Comparison of ENCODE assay signal across 20 mouse cellular contexts in the genomic region with DNA sequence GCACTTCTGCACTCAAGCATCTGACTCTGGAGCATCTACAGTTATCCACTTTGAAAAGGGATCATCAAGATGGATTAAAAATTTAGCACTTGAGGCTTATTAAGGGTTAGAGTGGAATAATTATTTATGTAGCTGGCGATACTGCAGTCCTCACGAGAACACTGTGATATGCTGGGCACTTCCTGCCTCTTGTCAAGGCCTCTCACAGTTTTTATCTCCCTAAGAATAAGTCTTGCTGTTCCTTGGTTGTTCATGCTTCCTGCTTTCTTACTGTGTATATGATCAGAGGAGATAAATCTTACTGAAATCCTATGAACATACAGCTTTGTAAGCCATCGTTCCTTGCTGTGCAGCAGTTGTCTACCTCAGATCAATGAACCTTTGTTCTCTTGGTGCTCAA.
DNase-seq lines count a peak whose midpoint lies in the region; ATAC-seq and TF ChIP-seq lines count a peak whose summit lies in the region.
"Had no signal": no experiment of that assay in that cellular context is flagged by ENCODE, and none has a peak within 500 bp of the region (broad histone marks: within the 10 kb centered on the region; RNA-seq: fewer than 3 reads in every experiment).

No protein-coding gene starts in this region.

- peaks cover 50% of the 10 kb centered on the region for H3K36me3 ChIP-seq in heart, adult 2 months (ENCODE audit: control insufficient read depth, insufficient read depth, low read length)
- H3K36me3 ChIP-seq in liver, postnatal 0 days (replicated peaks; ENCODE audit: insufficient read depth, low read length): no peaks in the 10 kb centered on the region
- no peaks in the 10 kb centered on the region for H3K36me3 ChIP-seq in liver, embryonic 11.5 days (ENCODE audit: control insufficient read depth, insufficient read depth, low read length)
- H3K36me3 ChIP-seq in neural tube, embryonic 15.5 days: no peaks in the 10 kb centered on the region
- H3K36me3 ChIP-seq: embryonic facial prominence, embryonic 10.5 days; heart, embryonic 10.5 days; kidney, embryonic 15.5 days; limb, embryonic 10.5 days had no signal

- no peak for TF ChIP-seq POLR2A in heart, adult 2 months (IDR thresholded peaks at IDR 0.05; ENCODE audit: insufficient read depth, low read depth, low read length)
- no peak for TF ChIP-seq POLR2A in bone marrow macrophage, adult 2 months (IDR thresholded peaks at IDR 0.05; ENCODE audit: borderline replicate concordance, low read depth, low read length)

- peaks cover 2% of the 10 kb centered on the region; the same call in 1 of the 2 replicates for H3K79me2 ChIP-seq in heart, adult 2 months (replicated peaks; ENCODE audit: control insufficient read depth, insufficient read depth, low read length)

- no peaks in the 10 kb centered on the region for H3K27me3 ChIP-seq in heart, adult 2 months (ENCODE audit: control insufficient read depth, insufficient read depth, low read length)
- H3K27me3 ChIP-seq in liver, postnatal 0 days (ENCODE audit: insufficient read depth, low read length): no peaks in the 10 kb centered on the region
- H3K27me3 ChIP-seq in liver, embryonic 11.5 days (replicated peaks; ENCODE audit: control insufficient read depth, insufficient read depth, low read length): no peaks in the 10 kb centered on the region
- no peaks in the 10 kb centered on the region for H3K27me3 ChIP-seq in neural tube, embryonic 15.5 days (replicated peaks)
- H3K27me3 ChIP-seq: kidney, embryonic 15.5 days; liver, embryonic 12.5 days had no signal

- no peak for ATAC-seq in liver, postnatal 0 days
- no peak for ATAC-seq in liver, embryonic 11.5 days (replicated peaks; ENCODE audit: low FRiP score)
- 0 out of 2 replicates have a peak, but pooled peaks have one; percentile 23 for ATAC-seq in megakaryocyte-erythroid progenitor cell, adult 5-6 weeks (replicated peaks; ENCODE audit: low FRiP score, low TSS enrichment, poor library complexity, severe bottlenecking)
- no peak for ATAC-seq in neural tube, embryonic 15.5 days (ENCODE audit: low FRiP score)
- ATAC-seq: forebrain, embryonic 16.5 days; liver, embryonic 12.5 days had no signal

- TF ChIP-seq CTCF in heart, adult 2 months (IDR thresholded peaks at IDR 0.05): no peak
- no peak for TF ChIP-seq CTCF in liver, postnatal 0 days (IDR thresholded peaks at IDR 0.05; ENCODE audit: low read depth)
- TF ChIP-seq CTCF in bone marrow macrophage, adult 2 months (IDR thresholded peaks at IDR 0.05; ENCODE audit: low read depth, low read length): no peak

- H3K9ac ChIP-seq in heart, adult 2 months (ENCODE audit: low read depth, low read length): no peak overlapping the region
- H3K9ac ChIP-seq in liver, postnatal 0 days (replicated peaks): no peak overlapping the region; the same call in 1 of the 2 replicates
- H3K9ac ChIP-seq in liver, embryonic 11.5 days (ENCODE audit: low read depth, low read length): no peak overlapping the region
- no peak overlapping the region for H3K9ac ChIP-seq in neural tube, embryonic 15.5 days (replicated peaks)
- H3K9ac ChIP-seq: kidney, embryonic 15.5 days; liver, embryonic 12.5 days had no signal

- peaks cover 21% of the 10 kb centered on the region for H3K4me1 ChIP-seq in heart, adult 2 months (ENCODE audit: control insufficient read depth, insufficient read depth, low read length)
- H3K4me1 ChIP-seq in liver, postnatal 0 days (ENCODE audit: insufficient read depth): peaks cover 13% of the 10 kb centered on the region
- H3K4me1 ChIP-seq in liver, embryonic 11.5 days (replicated peaks; ENCODE audit: control insufficient read depth, insufficient read depth, low read length): peaks cover 15% of the 10 kb centered on the region
- peaks cover 26% of the 10 kb centered on the region for H3K4me1 ChIP-seq in bone marrow macrophage, adult 2 months (ENCODE audit: control insufficient read depth, insufficient read depth, low read length)
- peaks cover 15% of the 10 kb centered on the region for H3K4me1 ChIP-seq in neural tube, embryonic 15.5 days

- no peak for TF ChIP-seq EP300 in heart, adult 2 months (IDR thresholded peaks at IDR 0.05; ENCODE audit: insufficient read depth, low read depth, low read length)
- no peak for TF ChIP-seq EP300 in liver, postnatal 0 days (IDR thresholded peaks at IDR 0.05; ENCODE audit: low read depth)

- no peaks in the 10 kb centered on the region for H3K9me3 ChIP-seq in liver, postnatal 0 days (ENCODE audit: low read length)
- H3K9me3 ChIP-seq in liver, embryonic 11.5 days (ENCODE audit: control insufficient read depth, low read length): no peaks in the 10 kb centered on the region
- H3K9me3 ChIP-seq in neural tube, embryonic 15.5 days (replicated peaks): no peaks in the 10 kb centered on the region
- H3K9me3 ChIP-seq: embryonic facial prominence, embryonic 10.5 days; heart, embryonic 10.5 days; kidney, embryonic 15.5 days; limb, embryonic 10.5 days; liver, embryonic 12.5 days had no signal

- no peak overlapping the region for H3K4me3 ChIP-seq in heart, adult 2 months
- H3K4me3 ChIP-seq in liver, postnatal 0 days (ENCODE audit: low read depth, low read length): no peak overlapping the region
- H3K4me3 ChIP-seq in liver, embryonic 11.5 days (ENCODE audit: low read depth, low read length): no peak overlapping the region
- H3K4me3 ChIP-seq in bone marrow macrophage, adult 2 months (ENCODE audit: insufficient read depth, low read length): no peak overlapping the region
- no peak overlapping the region for H3K4me3 ChIP-seq in neural tube, embryonic 15.5 days (replicated peaks)
- H3K4me3 ChIP-seq: embryonic facial prominence, embryonic 10.5 days; erythroblast, embryonic 14.5 days; heart, embryonic 10.5 days; kidney, embryonic 15.5 days; limb, embryonic 10.5 days; liver, embryonic 12.5 days had no signal

- H3K27ac ChIP-seq in heart, adult 2 months: 0 out of 2 replicates have a peak overlapping the region, but pooled peaks have one; percentile 15
- H3K27ac ChIP-seq in liver, postnatal 0 days (ENCODE audit: low read depth): peak overlapping the region; percentile 39; the same call in 1 of the 2 replicates
- no peak overlapping the region for H3K27ac ChIP-seq in liver, embryonic 11.5 days (ENCODE audit: low read depth, low read length)
- peak overlapping the region; percentile 21; the same call in 1 of the 2 replicates for H3K27ac ChIP-seq in bone marrow macrophage, adult 2 months (ENCODE audit: insufficient read depth, low read depth, low read length)
- no peak overlapping the region for H3K27ac ChIP-seq in neural tube, embryonic 15.5 days (replicated peaks)
- H3K27ac ChIP-seq: embryonic facial prominence, embryonic 10.5 days; heart, embryonic 10.5 days; kidney, embryonic 15.5 days; limb, embryonic 10.5 days; liver, embryonic 12.5 days had no signal

- 8% methylated on average over 3 of the region's 3 CpGs for WGBS in heart, adult 2 months
- WGBS in liver, postnatal 0 days (ENCODE audit: insufficient replicate concordance): 42% methylated on average over 3 of the region's 3 CpGs
- WGBS in liver, embryonic 11.5 days: 49% methylated on average over 3 of the region's 3 CpGs
- WGBS in neural tube, embryonic 15.5 days: 32% methylated on average over 3 of the region's 3 CpGs

- DNase-seq in heart, adult 2 months: no peak
- DNase-seq in heart, postnatal 14 days: no peak
- no peak for DNase-seq in liver, postnatal 0 days
- DNase-seq in liver, embryonic 11.5 days (ENCODE audit: low spot score): no peak
- DNase-seq in gastrocnemius, postnatal 14 days: no peak
- DNase-seq: cerebellum, adult 11-12 months; cerebellum, postnatal 25 days; lung, postnatal 36 days; midbrain, embryonic 14.5 days; thymus, postnatal 4 days had no signal

- H3K4me2 ChIP-seq in liver, postnatal 0 days (ENCODE audit: low read depth, low read length): no peak overlapping the region
- H3K4me2 ChIP-seq in liver, embryonic 11.5 days: no peak overlapping the region
- H3K4me2 ChIP-seq in neural tube, embryonic 15.5 days: no peak overlapping the region
- H3K4me2 ChIP-seq: kidney, embryonic 15.5 days; liver, embryonic 12.5 days had no signal

- intact Hi-C loops in heart, adult 2 months (cut with DNase I): no loop called here
- intact Hi-C loops in heart, postnatal 14 days (cut with DNase I): no loop called here
- intact Hi-C loops in gastrocnemius, postnatal 14 days (cut with DNase I; ENCODE audit: low total_unique reads): no loop called here

Comparison
In these comparisons a context has a peak if more than half of its experiments do, and no peak if none do; other contexts are left out.
1. H3K27ac ChIP-seq: peak in heart, adult 2 months (single experiment), liver, postnatal 0 days (single experiment) and bone marrow macrophage, adult 2 months (single experiment); none in liver, embryonic 11.5 days (single experiment) and neural tube, embryonic 15.5 days (single experiment).